Mouse (Mus musculus): Measurements from ENCODE around the gene Phrf1.
"Not testable (repeated sequence)": the region's sequence is repeated elsewhere in the genome, so short reads cannot be mapped to it uniquely, and the experiment has no call there.

Phrf1 gene

GRCm38 (mm10) chr7:141250486-141250885 lies 21.9 kb downstream of the Phrf1 start:
- DNase-seq (ENCODE audit: low spot score in 2 of 2): not testable (repeated sequence)

DNA sequence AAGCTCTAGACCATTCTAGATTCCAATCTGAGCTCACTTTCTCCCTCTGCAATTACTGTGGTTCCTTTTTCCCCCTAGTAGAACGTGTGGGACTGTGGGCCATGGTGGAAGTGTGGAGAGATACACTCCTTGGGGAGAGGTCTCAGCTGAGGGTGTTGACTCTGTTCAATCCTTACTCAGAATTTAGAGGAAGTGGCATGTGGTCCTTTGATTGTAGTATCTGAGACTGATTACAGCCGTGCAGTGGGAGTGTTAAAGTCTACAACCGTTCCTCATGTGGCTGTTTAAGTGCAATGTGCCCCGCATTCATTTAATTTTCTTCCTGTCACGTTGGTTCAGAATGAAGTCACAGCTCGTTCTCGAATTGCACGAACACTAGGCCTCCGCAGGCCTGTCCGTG lies 27.6 kb downstream of the Phrf1 start:
- no peak for DNase-seq (ENCODE audit: low spot score in 2 of 2)

DNA sequence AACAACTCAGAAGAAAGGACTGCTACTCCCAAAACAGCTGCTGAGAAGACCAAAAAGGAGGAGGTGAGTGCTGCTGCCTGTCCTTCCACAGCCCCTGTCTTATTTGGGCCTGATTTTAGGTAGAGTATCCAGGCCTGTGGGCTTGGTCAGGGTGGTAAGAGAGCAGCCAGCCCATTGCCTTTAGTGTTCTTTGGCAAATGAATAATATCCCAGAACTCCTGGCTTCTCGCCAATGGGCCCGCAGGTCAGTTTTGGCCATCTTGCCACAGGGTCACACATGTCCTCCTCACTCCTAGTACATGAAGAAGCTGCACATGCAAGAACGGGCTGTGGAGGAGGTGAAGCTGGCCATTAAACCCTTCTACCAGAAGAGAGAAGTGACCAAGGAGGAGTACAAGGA lies 32.9 kb downstream of the Phrf1 start:
- DNase-seq (ENCODE audit: low spot score in 2 of 2): no peak

DNA sequence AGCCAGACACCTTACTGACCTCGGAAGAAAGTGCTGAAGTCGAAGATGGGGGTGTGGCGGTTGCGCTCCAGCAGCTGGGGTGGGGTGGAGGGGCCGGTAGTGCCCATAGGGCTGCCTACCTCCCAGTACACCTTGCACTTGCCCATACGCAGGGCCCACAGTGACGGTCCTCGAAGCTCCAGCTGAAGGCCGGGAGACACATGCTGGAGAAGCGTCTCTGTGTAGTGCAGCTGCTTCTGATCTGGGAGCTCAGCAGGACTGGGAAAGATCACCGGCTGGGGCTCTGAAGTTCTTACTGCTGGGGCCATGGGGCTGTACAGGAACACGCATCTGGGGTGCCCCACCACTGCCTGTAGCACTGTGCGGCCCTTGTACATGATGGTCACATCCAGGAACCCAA lies 35.1 kb downstream of the Phrf1 start:
- no peak for DNase-seq (ENCODE audit: low spot score in 2 of 2)

DNA sequence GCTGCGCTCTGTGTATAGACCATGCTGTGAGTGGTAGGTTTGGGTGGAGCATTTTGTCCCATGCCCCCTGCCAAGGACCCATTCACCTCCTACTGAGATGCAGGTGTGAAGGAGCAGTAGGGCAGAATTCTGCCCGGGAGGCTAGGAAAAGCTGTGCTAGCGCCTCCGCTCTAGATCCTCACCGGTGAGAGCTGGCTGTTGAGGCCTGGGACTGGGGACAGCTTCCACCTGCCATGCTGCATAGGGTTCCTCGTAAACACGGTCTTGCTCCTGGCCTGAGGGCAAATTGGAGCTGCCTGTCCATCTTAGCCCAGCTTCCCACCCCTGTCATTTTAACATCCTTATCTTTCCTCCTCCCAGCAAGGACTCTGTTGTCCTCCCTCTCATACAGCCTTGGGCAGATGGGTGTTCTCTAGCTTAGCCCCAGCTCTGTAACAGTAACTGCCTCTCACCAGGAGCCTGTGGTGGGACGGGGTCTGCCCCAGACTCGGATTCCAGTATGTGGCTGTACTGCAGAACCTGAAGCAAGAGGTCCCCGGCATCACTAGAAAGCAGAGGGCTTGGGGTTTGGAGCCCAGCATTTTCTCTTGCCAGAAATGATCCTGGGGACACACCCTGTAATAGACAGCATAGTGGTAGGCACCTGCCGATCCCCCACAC lies 35.6 kb downstream of the Phrf1 start:
- no peak for DNase-seq (ENCODE audit: low spot score in 2 of 2)

GRCm38 (mm10) chr7:141264761-141265410 lies 36.3 kb downstream of the Phrf1 start:
- DNase-seq (ENCODE audit: low spot score in 2 of 2): peak; percentile 50 to 71

DNA sequence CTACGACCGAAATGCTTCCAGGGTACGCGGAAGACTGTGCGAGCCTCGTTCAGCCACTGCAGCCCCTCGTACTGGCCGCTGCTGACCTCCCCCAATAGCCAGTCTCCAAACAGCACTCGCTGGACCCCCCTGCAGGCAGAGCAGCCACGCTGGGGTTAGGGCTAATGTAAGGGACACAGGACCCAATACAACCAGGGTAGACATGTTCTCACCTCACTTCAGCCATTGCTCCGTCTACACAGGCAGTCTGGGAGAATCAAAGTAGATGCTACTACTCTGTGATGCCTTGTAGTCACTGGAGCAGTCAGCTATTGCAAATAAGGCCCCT lies 36.8 kb downstream of the Phrf1 start:
- peak in 1 of 2 experiments; percentile 45 for DNase-seq (ENCODE audit: low spot score in 2 of 2)

DNA sequence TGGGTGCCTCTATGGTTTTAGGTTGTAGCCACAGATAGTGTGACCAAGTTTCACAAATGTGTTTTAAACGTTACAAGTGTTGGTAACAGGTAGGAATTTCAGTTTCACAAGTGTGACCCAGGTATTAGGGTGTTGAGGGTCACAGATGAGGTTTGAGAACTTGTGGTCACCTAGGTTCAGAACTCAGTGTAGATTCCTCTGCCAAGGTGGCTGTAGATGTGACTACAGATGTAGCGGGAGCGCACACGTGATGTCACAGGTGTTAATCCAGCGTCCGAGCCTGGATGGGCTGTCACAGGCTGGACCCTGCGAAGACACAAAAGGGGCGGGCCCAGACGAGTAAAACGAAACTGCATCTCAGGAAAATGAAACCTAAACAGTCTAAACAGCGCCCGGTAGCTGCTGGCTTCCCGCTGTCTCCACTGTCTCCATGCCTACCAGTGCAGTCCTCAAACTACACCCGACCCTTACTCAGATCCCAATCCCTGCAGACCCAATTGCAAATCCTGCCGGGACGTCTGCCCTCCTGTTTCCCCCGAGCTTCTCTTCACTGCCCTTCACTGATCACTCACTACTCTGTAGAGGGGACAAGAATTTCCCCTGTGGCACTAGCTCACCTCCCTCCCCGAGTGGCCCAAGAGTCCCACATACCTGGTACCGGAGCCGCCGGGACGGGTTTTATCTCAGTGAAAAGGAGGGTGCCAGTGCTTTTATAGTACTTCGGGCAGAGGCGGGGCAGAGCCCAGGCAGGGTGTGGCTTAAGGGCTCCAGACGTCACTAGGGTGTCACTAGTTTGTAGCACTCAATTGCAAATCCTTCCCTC lies 37.4 kb downstream of the Phrf1 start, which contains the start of gene Irf7:
Gene Irf7, minus strand, starts transcription at position 743 of the 823 bp plus-strand sequence.
- peak; percentile 69 to 82 for DNase-seq (ENCODE audit: low spot score in 2 of 2)

DNA sequence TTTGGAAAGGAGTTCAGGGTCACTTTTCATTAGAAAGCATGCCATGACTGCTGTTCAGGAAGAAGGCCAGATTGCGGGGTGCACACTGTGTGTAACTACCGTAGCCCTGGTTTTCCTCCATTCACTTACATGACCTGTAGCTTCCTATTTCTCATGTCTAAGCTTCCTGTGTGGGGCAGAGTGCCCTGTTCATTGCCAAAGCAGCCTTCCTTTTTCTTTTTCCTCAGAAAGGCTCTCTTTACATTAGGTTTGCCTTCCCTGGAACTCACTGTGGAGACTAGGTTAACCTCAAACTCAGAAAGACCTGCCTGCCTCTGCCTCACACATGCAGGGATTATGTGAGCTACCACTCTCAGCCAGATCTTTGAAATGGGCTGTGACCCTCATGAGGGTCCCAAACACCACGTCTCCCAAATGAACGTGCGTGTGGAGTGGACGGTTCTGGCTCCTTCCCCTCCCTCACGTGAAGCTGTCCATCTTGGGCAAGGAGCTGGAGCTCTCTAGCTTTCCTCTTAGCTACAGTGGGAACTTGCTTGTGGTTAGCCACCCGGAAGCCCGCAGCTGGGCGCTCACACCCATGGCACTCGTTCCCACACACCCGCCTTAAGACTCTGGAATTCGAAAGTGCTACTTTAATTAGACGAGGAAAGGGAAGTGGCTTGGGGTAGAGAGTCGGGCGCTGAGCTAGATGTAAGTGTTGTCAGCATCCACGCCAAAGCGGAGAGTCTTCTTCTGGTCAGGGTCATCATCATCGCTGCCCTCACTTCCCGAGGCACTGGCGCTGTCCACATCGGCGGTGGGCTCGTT lies 40.1 kb downstream of the Phrf1 start:
- DNase-seq (ENCODE audit: low spot score in 2 of 2): no peak

GRCm38 (mm10) chr7:141269273-141269545 lies 40.6 kb downstream of the Phrf1 start:
- no peak for DNase-seq (ENCODE audit: low spot score in 2 of 2)

DNA sequence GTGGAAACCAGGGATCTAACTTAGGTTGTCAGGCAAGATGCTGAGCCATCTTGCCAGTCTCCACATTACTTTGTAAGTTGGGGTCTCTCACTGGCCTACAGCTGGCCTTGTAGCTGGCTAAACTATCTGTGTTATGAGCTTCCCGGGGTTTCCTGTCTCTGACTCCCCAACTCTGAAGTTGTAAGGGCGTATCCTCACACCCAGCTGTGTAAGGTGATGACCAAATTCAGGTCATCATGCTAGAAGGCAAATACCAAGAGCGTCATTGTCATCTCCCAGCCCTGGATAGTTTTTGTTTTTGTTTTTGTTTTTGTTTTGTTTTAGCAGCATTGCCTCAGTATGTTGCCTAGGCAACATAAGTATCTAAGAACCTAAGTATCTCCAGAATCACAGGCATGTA lies 42.0 kb downstream of the Phrf1 start:
- no peak for DNase-seq (ENCODE audit: low spot score in 2 of 2)

DNA sequence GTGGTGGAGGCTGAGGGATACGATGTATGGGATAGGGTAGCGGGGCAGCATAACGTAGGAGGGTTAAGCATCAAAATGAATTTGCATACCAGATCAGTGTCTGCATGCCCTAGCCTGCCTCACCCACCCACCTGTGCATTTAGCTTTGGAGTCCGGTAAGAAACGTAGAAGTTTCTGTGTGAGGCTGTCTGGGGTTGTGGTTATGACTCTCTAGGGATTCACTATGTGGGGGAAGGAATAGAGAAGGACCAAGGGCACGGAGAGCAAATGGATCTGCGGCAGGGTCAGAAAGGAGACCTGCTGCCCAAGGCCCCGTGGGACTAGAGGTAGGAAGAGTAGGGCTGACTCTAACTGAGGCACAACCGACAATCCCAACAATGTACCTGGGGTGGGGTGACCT lies 46.8 kb downstream of the Phrf1 start:
- peak in 1 of 2 experiments; percentile 10 for DNase-seq (ENCODE audit: low spot score in 2 of 2)

- peak in 1 of 2 experiments; percentile 33 for DNase-seq (ENCODE audit: low spot score in 2 of 2)
These were observed 48.0 kb downstream of the Phrf1 start, which contains the start of gene Cdhr5 for GRCm38 (mm10) chr7:141276546-141276945. TSS of gene Cdhr5 (minus strand) at chr7:141276786.

- peak in 1 of 2 experiments; percentile 12 for DNase-seq (ENCODE audit: low spot score in 2 of 2)
These were observed 49.4 kb downstream of the Phrf1 start for GRCm38 (mm10) chr7:141277701-141278678.

DNA sequence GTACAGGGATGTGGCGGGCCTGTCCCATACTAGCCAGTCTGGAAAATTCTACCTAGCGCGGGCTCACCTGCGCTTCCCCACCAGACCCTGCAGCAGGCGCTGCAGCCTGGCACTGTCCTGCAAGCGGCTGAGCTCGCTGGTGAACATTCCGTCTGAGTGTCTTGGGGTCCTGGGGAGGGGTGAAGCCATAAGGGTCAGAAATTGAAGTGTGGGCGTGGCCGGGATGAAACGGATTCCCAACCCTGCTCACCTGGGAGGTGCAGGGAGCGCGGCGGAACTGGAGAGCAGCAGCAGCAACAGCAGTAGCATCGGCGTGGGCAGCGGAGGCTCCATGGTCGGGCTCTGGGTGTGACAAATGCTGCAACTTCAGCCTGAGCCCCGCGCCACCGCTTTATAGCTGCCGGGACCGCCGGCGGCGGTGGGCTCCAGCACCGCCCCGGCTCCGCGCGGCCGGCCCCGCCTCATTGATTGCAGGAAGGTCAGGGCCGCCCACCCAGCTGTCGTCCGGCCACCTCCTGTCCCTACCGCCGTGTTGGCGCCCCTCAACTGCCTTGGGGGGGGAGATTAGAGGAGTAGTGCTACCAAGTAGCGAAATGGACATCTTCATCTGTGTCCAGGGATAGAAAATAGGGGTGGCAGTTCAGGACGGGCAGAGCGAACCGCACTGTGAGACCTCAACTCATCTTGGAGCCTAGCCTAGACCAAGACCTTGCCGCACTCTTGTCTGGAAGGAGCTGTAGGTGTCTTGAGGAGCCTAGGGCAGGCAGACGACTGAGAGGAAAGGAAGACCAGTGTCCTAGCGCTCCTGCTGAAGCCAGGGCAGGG lies 50.4 kb downstream of the Phrf1 start, which contains the start of gene Sct:
Gene Sct, minus strand, starts transcription at position 368 of the 825 bp plus-strand sequence.
- peak in 1 of 2 experiments; percentile 28 for DNase-seq (ENCODE audit: low spot score in 2 of 2)

DNA sequence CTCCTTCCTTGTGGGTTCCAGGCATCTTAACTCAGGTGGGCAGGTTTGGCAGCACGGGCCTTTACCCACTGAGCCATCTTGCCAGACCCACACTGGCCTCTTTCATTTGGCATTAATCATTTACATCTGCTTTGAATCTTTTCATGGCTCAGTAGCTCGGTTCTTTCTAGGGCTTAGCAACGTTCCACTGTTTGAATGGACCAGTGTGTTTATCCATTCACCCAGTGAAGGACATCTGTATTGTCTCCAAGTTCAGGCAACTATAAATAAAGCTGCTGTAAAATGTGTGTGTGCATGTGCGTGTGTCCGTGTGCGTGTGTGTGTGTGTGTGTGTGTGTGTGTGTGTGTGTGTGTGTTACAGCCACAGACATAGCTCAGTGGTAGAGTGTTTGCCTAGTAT lies 52.9 kb downstream of the Phrf1 start:
- no peak for DNase-seq (ENCODE audit: low spot score in 2 of 2)

- DNase-seq (ENCODE audit: low spot score in 2 of 2): peak in 1 of 2 experiments; percentile 10
These were observed 54.2 kb downstream of the Phrf1 start for GRCm38 (mm10) chr7:141282756-141283155.

DNA sequence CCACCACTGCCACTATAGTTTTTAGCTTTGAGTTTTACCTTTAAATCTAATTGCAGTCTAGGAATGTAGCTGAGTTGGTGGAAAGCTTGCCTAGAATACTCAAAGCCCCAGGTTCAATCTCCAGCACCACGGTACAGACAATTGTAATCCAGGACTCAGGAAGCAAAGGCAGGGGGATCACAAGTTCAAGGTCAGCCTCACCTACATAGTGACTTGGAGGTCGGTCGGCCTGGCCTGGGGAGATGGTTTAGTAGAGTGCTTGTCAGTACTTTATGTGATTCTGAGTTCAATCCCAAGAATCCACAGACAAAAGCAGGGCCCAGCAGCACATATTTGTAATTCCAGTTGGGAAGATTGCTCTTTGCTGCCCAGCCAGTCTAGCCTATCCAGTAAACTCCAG lies 59.5 kb downstream of the Phrf1 start:
- no peak for DNase-seq (ENCODE audit: low spot score in 2 of 2)

DNA sequence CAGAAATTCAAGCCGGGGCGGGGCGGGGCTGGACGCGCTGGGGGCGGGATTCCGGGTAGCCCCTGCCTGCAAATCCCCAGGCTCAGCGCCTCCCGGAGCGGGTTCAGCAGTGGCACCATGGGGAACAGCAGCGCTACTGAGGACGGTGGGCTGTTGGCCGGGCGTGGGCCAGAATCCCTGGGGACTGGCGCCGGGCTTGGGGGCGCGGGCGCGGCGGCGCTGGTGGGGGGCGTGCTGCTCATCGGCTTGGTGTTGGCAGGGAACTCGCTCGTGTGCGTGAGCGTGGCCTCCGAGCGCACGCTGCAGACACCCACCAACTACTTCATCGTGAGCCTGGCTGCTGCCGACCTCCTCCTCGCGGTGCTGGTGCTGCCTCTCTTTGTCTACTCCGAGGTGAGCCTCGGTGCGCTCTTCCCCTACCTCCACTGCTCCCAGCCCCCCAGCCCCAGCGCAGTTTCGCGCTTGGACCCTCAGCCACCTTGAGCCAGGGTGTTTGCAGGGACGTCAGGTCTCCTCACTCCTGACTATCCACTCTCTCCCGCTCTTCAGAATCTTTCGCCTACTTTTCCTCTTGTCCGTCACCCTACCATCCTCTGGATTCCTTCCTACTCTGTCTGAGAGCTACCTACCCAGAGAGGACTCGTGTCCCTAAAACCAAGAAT lies 63.5 kb downstream of the Phrf1 start, which contains the start of gene Drd4:
Gene Drd4, plus strand, starts transcription at position 86 of the 662 bp plus-strand sequence.
- DNase-seq (ENCODE audit: low spot score in 2 of 2): no peak

All from spleen, postnatal 10 days (tissue).